Mouse (Mus musculus): ENCODE measurements around the gene Tceanc.

The Tceanc gene

GRCm38 (mm10) chrX:166479365-166479983 lies 38.9 kb downstream of the Tceanc start, which contains the start of gene Rab9:
Rab9 (minus strand) TSS chrX:166479867.
- DNase-seq = peak; percentile 96

- DNase-seq = peak in 1 of 2 experiments; percentile 7
Observed at GRCm38 (mm10) chrX:166478631-166479364, 39.6 kb downstream of the Tceanc start.

- DNase-seq = no peak
Observed at GRCm38 (mm10) chrX:166477393-166477792, 41.0 kb downstream of the Tceanc start.

GRCm38 (mm10) chrX:166472612-166473011 lies 45.8 kb downstream of the Tceanc start:
- no peak for DNase-seq

GRCm38 (mm10) chrX:166468321-166468720 lies 50.0 kb downstream of the Tceanc start:
- DNase-seq = no peak

- DNase-seq = no peak
Observed at GRCm38 (mm10) chrX:166455525-166455924, 62.8 kb downstream of the Tceanc start.

GRCm38 (mm10) chrX:166454331-166454730 lies 64.0 kb downstream of the Tceanc start:
- no peak for DNase-seq

- no peak for DNase-seq
Observed at GRCm38 (mm10) chrX:166453532-166453931, 64.8 kb downstream of the Tceanc start.
